Mouse (Mus musculus): Measurements from ENCODE around the gene Panx1. TPM values are rescaled to one million over a fixed set of nuclear protein-coding genes. Genes with fewer than 3 reads are reported as not detected.

The Panx1 gene
- total and polyA plus RNA-seq, 3 experiments = 10.6 to 20.3 TPM; not detected in 1

Other genes starting within 250 kb of the Panx1 start
- gene Gpr83, start 185.3 kb downstream of the Panx1 start, total RNA-seq (2012; rRNA removed) = 0.04 TPM in 1 of 2 replicates, not detected in the other
- not detected for gene Gpr83, start 185.3 kb downstream of the Panx1 start, polyA plus RNA-seq (2012; ENCODE audit: insufficient read depth in 1 of 2, insufficient read length in 2 of 2, low read depth in 1 of 2, low replicate concordance in 2 of 2, missing spikeins in 1 of 2)
- gene Izumo1r, start 141.5 kb downstream of the Panx1 start, total RNA-seq (2012; rRNA removed) = not detected in 2 replicates
- gene Izumo1r, start 141.5 kb downstream of the Panx1 start, polyA plus RNA-seq (2012; ENCODE audit: insufficient read depth in 1 of 2, insufficient read length in 2 of 2, low read depth in 1 of 2, low replicate concordance in 2 of 2, missing spikeins in 1 of 2) = not detected
- gene Hephl1, start 66.6 kb upstream of the Panx1 start, total RNA-seq (2012; rRNA removed) = not detected in 2 replicates
- not detected for gene Hephl1, start 66.6 kb upstream of the Panx1 start, polyA plus RNA-seq (2012; ENCODE audit: insufficient read depth in 1 of 2, insufficient read length in 2 of 2, low read depth in 1 of 2, low replicate concordance in 2 of 2, missing spikeins in 1 of 2)
- 18.0 and 27.0 TPM in 2 replicates for gene Vstm5, start 193.6 kb upstream of the Panx1 start, total RNA-seq (2012; rRNA removed)
- gene Vstm5, start 193.6 kb upstream of the Panx1 start, polyA plus RNA-seq (2012; ENCODE audit: insufficient read depth in 1 of 2, insufficient read length in 2 of 2, low read depth in 1 of 2, low replicate concordance in 2 of 2, missing spikeins in 1 of 2) = 10 to 100 TPM in 1 of 2 experiments, not detected in 1; 23.5 TPM
- gene Med17, start 234.5 kb upstream of the Panx1 start, total RNA-seq (2012; rRNA removed) = 167 and 175 TPM in 2 replicates
- 100 to 1,000 TPM; 185 to 478 TPM for gene Med17, start 234.5 kb upstream of the Panx1 start, polyA plus RNA-seq (2012; ENCODE audit: insufficient read depth in 1 of 2, insufficient read length in 2 of 2, low read depth in 1 of 2, low replicate concordance in 2 of 2, missing spikeins in 1 of 2)